19 mouse cellular contexts compared by ENCODE assay signal in the genomic region with DNA sequence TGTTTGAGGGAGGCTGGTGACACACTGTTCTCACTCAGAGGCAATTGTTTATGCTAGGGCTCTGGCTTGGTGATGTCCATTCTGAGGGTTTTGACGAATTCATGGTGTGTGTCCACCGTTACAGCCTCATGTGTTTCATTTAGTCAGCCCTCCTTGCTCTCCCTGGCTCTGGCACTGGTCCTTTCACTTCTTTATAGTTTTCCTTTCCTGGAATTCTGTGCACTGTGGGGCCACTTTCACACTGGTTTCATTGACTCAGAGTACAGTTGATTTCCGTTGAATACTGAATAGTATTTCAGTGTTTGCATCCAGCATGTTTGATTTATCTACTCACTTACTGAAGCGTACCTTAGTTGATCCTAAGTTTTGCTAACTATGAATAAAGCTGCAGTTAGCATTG. TPM values are rescaled to one million over a fixed set of nuclear protein-coding genes. Genes with fewer than 3 reads are reported as not detected.
DNase-seq lines count a peak whose midpoint lies in the region; ATAC-seq and TF ChIP-seq lines count a peak whose summit lies in the region.
"Had no signal": no experiment of that assay in that cellular context is flagged by ENCODE, and none has a peak within 500 bp of the region (broad histone marks: within the 10 kb centered on the region; RNA-seq: fewer than 3 reads in every experiment).

No protein-coding gene starts in this region.

- H3K9me3 ChIP-seq in hindbrain, embryonic 11.5 days (ENCODE audit: control insufficient read depth, low read length), result no peaks in the 10 kb centered on the region
- H3K9me3 ChIP-seq in hindbrain, embryonic 13.5 days, result no peaks in the 10 kb centered on the region
- H3K9me3 ChIP-seq in neural tube, embryonic 13.5 days, result no peaks in the 10 kb centered on the region
- no peaks in the 10 kb centered on the region for H3K9me3 ChIP-seq in limb, embryonic 15.5 days
- H3K9me3 ChIP-seq: heart, embryonic 12.5 days; midbrain, embryonic 13.5 days; neural tube, embryonic 15.5 days had no signal

- H3K4me2 ChIP-seq in hindbrain, embryonic 11.5 days (replicated peaks; ENCODE audit: low read depth, low read length), result no peak overlapping the region
- no peak overlapping the region for H3K4me2 ChIP-seq in hindbrain, embryonic 13.5 days
- H3K4me2 ChIP-seq in neural tube, embryonic 13.5 days, result no peak overlapping the region
- no peak overlapping the region for H3K4me2 ChIP-seq in limb, embryonic 15.5 days
- H3K4me2 ChIP-seq: heart, embryonic 12.5 days; midbrain, embryonic 13.5 days; neural tube, embryonic 15.5 days had no signal

- TF ChIP-seq CTCF in embryonic fibroblast, embryonic 13.5 days (IDR thresholded peaks at IDR 0.05; ENCODE audit: borderline replicate concordance, insufficient read depth, low read length), result no peak

- WGBS in hindbrain, embryonic 11.5 days, result 75% methylated on average over 4 of the region's 4 CpGs
- WGBS in hindbrain, embryonic 13.5 days, result 75% methylated on average over 4 of the region's 4 CpGs
- WGBS in neural tube, embryonic 13.5 days, result 52% methylated on average over 4 of the region's 4 CpGs
- 29% methylated on average over 4 of the region's 4 CpGs for WGBS in limb, embryonic 15.5 days

- H3K9ac ChIP-seq in hindbrain, embryonic 11.5 days (ENCODE audit: low read depth, low read length), result no peak overlapping the region
- no peak overlapping the region for H3K9ac ChIP-seq in hindbrain, embryonic 13.5 days
- no peak overlapping the region for H3K9ac ChIP-seq in neural tube, embryonic 13.5 days
- no peak overlapping the region for H3K9ac ChIP-seq in limb, embryonic 15.5 days
- H3K9ac ChIP-seq: heart, embryonic 12.5 days; midbrain, embryonic 13.5 days; neural tube, embryonic 15.5 days had no signal

- H3K36me3 ChIP-seq in hindbrain, embryonic 11.5 days (ENCODE audit: control insufficient read depth, insufficient read depth, low read length), result no peaks in the 10 kb centered on the region
- peaks cover 4% of the 10 kb centered on the region; the same call in 1 of the 2 replicates for H3K36me3 ChIP-seq in hindbrain, embryonic 13.5 days
- 0 out of 2 replicates have a peak, but pooled peaks cover 7% of the 10 kb centered on the region for H3K36me3 ChIP-seq in neural tube, embryonic 13.5 days
- H3K36me3 ChIP-seq in limb, embryonic 15.5 days, result peaks cover 6% of the 10 kb centered on the region; the same call in 1 of the 2 replicates
- H3K36me3 ChIP-seq: heart, embryonic 12.5 days; neural tube, embryonic 15.5 days had no signal

- no peak overlapping the region for H3K4me3 ChIP-seq in hindbrain, embryonic 11.5 days (ENCODE audit: low read depth, low read length)
- no peak overlapping the region for H3K4me3 ChIP-seq in hindbrain, embryonic 13.5 days
- H3K4me3 ChIP-seq in neural tube, embryonic 13.5 days, result no peak overlapping the region
- no peak overlapping the region for H3K4me3 ChIP-seq in embryonic fibroblast, embryonic 13.5 days (ENCODE audit: insufficient read depth, low read length)
- H3K4me3 ChIP-seq in limb, embryonic 15.5 days, result no peak overlapping the region
- H3K4me3 ChIP-seq: heart, embryonic 12.5 days; midbrain, embryonic 13.5 days; neural tube, embryonic 15.5 days had no signal

- H3K27ac ChIP-seq in hindbrain, embryonic 11.5 days (ENCODE audit: low read depth, low read length), result 0 out of 2 replicates have a peak overlapping the region, but pooled peaks have one; percentile 24
- no peak overlapping the region for H3K27ac ChIP-seq in hindbrain, embryonic 13.5 days
- H3K27ac ChIP-seq in neural tube, embryonic 13.5 days (replicated peaks), result peak overlapping the region; percentile 23; the same call in 1 of the 2 replicates
- H3K27ac ChIP-seq in embryonic fibroblast, embryonic 13.5 days (ENCODE audit: insufficient read depth, low read length), result peak overlapping the region; percentile 80
- H3K27ac ChIP-seq in limb, embryonic 15.5 days, result peak overlapping the region; percentile 88
- H3K27ac ChIP-seq: midbrain, embryonic 13.5 days; neural tube, embryonic 15.5 days had no signal

- DNase-seq in hindbrain, embryonic 11.5 days (ENCODE audit: low spot score), result no peak
- no peak for DNase-seq in neural tube, embryonic 10.5 days (ENCODE audit: extremely low spot score, low spot score)
- no peak for DNase-seq in kidney, postnatal 10 days
- DNase-seq in retina, postnatal 1 day, result no peak
- DNase-seq: adrenal gland, postnatal 36 days; B cell, adult 2 months; cerebellum, adult 18-20 months; gastrocnemius, postnatal 10 days; heart, adult 11 months; lung, adult 2 months; right cerebral cortex, postnatal 25 days; thymus, postnatal 36 days had no signal

- no peaks in the 10 kb centered on the region for H3K27me3 ChIP-seq in hindbrain, embryonic 11.5 days (ENCODE audit: control insufficient read depth, insufficient read depth, low read length)
- H3K27me3 ChIP-seq in hindbrain, embryonic 13.5 days, result no peaks in the 10 kb centered on the region
- no peaks in the 10 kb centered on the region for H3K27me3 ChIP-seq in neural tube, embryonic 13.5 days
- no peaks in the 10 kb centered on the region for H3K27me3 ChIP-seq in limb, embryonic 15.5 days
- H3K27me3 ChIP-seq: heart, embryonic 12.5 days; midbrain, embryonic 13.5 days; neural tube, embryonic 15.5 days had no signal

- no peak for TF ChIP-seq POLR2A in embryonic fibroblast, embryonic 13.5 days (IDR thresholded peaks at IDR 0.05; ENCODE audit: low read depth, low read length)

- H3K4me1 ChIP-seq in hindbrain, embryonic 11.5 days (replicated peaks; ENCODE audit: control insufficient read depth, insufficient read depth, low read length), result no peaks in the 10 kb centered on the region
- H3K4me1 ChIP-seq in hindbrain, embryonic 13.5 days (replicated peaks), result peaks cover 20% of the 10 kb centered on the region
- peaks cover 35% of the 10 kb centered on the region for H3K4me1 ChIP-seq in neural tube, embryonic 13.5 days (replicated peaks)
- peaks cover 23% of the 10 kb centered on the region for H3K4me1 ChIP-seq in embryonic fibroblast, embryonic 13.5 days (ENCODE audit: control insufficient read depth, insufficient read depth, low read length)
- peaks cover 41% of the 10 kb centered on the region for H3K4me1 ChIP-seq in limb, embryonic 15.5 days

- ATAC-seq in hindbrain, embryonic 11.5 days (ENCODE audit: low FRiP score), result no peak
- no peak for ATAC-seq in hindbrain, embryonic 13.5 days (ENCODE audit: low FRiP score)
- no peak for ATAC-seq in neural tube, embryonic 13.5 days (ENCODE audit: low read depth)
- ATAC-seq in limb, embryonic 15.5 days (ENCODE audit: insufficient number of reproducible peaks, low FRiP score, low TSS enrichment, low read depth), result 0 out of 2 replicates have a peak, but pooled peaks have one; percentile 63
- ATAC-seq: midbrain, embryonic 13.5 days had no signal

RNA-seq across cellular contexts. Expression of a gene that starts 55.0 kb away (rescaled TPM):
- 61.2 and 69.5 TPM in 2 replicates for polyA plus RNA-seq in hindbrain, embryonic 11.5 days (2014; fragmentation: Nextera tagmentation; extraction: Ambion mirVana)
- 49.3 and 53.0 TPM in 2 replicates for polyA plus RNA-seq in hindbrain, embryonic 13.5 days (2015; fragmentation: Nextera tagmentation; extraction: Ambion mirVana)
- 41.2 and 60.3 TPM in 2 replicates for polyA plus RNA-seq in neural tube, embryonic 13.5 days (2015; fragmentation: Nextera tagmentation; extraction: Ambion mirVana)
- 43.0 and 43.7 TPM in 2 replicates for polyA plus RNA-seq in embryonic fibroblast, embryonic 13.5 days (2011; ENCODE audit: insufficient read length, low read depth, missing spikeins)
- polyA plus RNA-seq in limb, embryonic 15.5 days (2015; fragmentation: Nextera tagmentation; extraction: Ambion mirVana), result 114 and 119 TPM in 2 replicates
